Mouse (Mus musculus) heart, embryonic 14.5 days (tissue): ENCODE measurements around the gene Ccdc173. TPM values are rescaled to one million over a fixed set of nuclear protein-coding genes. Genes with fewer than 3 reads are reported as not detected.

Experiments
- ATAC-seq: fragments of 200-750 bp; cut with Nextera tagmentation; 2 replicates; pipeline ENCODE4 v1.8.0; 2017; ENCODE audit warnings: low read depth, moderate TSS enrichment; ENCODE audit not compliant: insufficient number of reproducible peaks, insufficient read depth, low FRiP score
- H3K27ac ChIP-seq, 2 experiments: fragments of 200-500 bp in 1 of 2; fragments of 300-500 bp in 1 of 2; sonication (generic) in 1 of 2; replicated peaks in 1 of 2; 2 replicates each; pipeline ENCODE4 v1.5.1; 2012 to 2014; ENCODE audit warnings: low read depth in 2 of 2, low read length in 2 of 2, control low read depth in 1 of 2, mild to moderate bottlenecking in 1 of 2, mixed read lengths in 1 of 2; ENCODE audit not compliant: control insufficient read depth in 1 of 2, insufficient read depth in 1 of 2
- H3K27me3 ChIP-seq: fragments of 300-500 bp; sonication (generic); 2 replicates; pipeline ENCODE4 v1.6.1; 2014; ENCODE audit warnings: mild to moderate bottlenecking, low read length, control low read depth; ENCODE audit not compliant: control insufficient read depth, insufficient read depth
- H3K36me3 ChIP-seq: fragments of 300-500 bp; sonication (generic); 2 replicates; pipeline ENCODE4 v1.6.1; 2014; ENCODE audit warnings: mild to moderate bottlenecking, control low read depth, low read length, mixed read lengths; ENCODE audit not compliant: control insufficient read depth, insufficient read depth
- H3K4me1 ChIP-seq, 2 experiments: fragments of 200-500 bp in 1 of 2; fragments of 300-500 bp in 1 of 2; sonication (generic) in 1 of 2; 2 replicates each; pipeline ENCODE4 v1.6.1; 2012 to 2014; ENCODE audit warnings: low read length in 2 of 2, control low read depth in 1 of 2, mixed read lengths in 1 of 2; ENCODE audit not compliant: control insufficient read depth in 2 of 2, insufficient read depth in 2 of 2
- H3K4me2 ChIP-seq: fragments of 300-500 bp; sonication (generic); 2 replicates; pipeline ENCODE4 v1.6.1; 2014; ENCODE audit warnings: mild to moderate bottlenecking, low read length
- H3K4me3 ChIP-seq, 2 experiments: fragments of 200-500 bp in 1 of 2; fragments of 300-500 bp in 1 of 2; sonication (generic) in 1 of 2; 2 replicates each; pipeline ENCODE4 v1.5.1; 2012 to 2014; ENCODE audit warnings: low read length in 2 of 2, mild to moderate bottlenecking in 2 of 2, control low read depth in 1 of 2, low read depth in 1 of 2, moderate library complexity in 1 of 2; ENCODE audit not compliant: control insufficient read depth in 1 of 2, insufficient read depth in 1 of 2
- H3K9ac ChIP-seq: fragments of 300-500 bp; sonication (generic); 2 replicates; pipeline ENCODE4 v1.6.1; 2014; ENCODE audit warnings: mild to moderate bottlenecking, low read length
- H3K9me3 ChIP-seq: fragments of 300-500 bp; sonication (generic); 2 replicates; pipeline ENCODE4 v1.6.1; 2016; ENCODE audit warnings: low read length, control low read depth; ENCODE audit not compliant: control insufficient read depth
- WGBS: fragments of 180-500 bp; shearing (Covaris S2); extraction: QIAGEN DNeasy Blood & Tissue Kit; methylation state at CpG from one replicate; pipeline ENCODE4 v1.1.7; 2014; 5-methylcytosine and 5-hydroxymethylcytosine counted together
- polyA plus RNA-seq: library from polyadenylated mRNA; unstranded; fragments of >200 nt; fragmentation: Nextera tagmentation; extraction: Ambion mirVana; gene quantifications from 2 replicates; pipeline ENCODE4 v1.2.1, GENCODE M21; 2014

Gene Ccdc173
- polyA plus RNA-seq = 1.5 and 1.8 TPM in 2 replicates

DNA sequence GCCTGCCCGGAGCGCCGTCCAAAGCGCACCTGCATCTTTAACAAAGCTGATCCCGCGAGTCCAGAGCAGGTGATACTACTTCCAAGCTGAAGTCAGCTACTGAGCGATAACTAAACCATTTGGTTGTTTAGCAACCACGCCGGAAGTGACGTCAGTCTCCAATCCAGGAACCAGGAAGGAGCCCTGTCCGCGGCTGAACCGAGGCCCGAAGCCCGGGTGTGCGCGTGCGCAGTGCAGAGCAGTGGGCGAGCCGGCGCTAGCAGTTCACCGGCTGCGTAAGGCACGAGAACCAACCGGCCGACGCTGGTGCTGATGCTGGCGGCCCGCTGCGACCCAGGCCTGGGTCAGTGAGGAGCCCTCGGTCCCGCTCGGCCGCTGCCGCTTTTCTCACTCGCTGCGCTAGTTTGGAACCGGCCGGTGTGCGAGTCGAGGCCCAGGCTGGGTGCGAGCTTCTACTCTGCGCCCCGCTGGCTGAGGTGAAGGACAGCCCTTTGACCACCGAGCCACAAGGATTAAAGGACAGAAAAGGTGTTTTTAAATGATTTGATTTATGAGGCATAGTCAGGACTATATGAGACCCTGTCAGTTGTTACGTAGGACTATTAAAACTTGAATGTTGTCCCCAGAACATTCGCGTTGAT lies at the start of gene Ccdc173, which contains the start of gene Phospho2:
Gene Ccdc173 (minus strand): TSS at position 147 of the 641 bp plus-strand sequence.
Gene Phospho2 (plus strand): TSS at position 195 of the 641 bp plus-strand sequence.
- peak within 1 kb of the TSS; percentile 68 to 81 for H3K27ac ChIP-seq
- H3K4me3 ChIP-seq = peak within 1 kb of the TSS; percentile 62 to 73
- no peaks in the 10 kb centered on the region for H3K4me1 ChIP-seq
- H3K4me2 ChIP-seq = peak within 1 kb of the TSS; percentile 85
- H3K9ac ChIP-seq = peak within 1 kb of the TSS; percentile 85
- 1% methylated on average over 48 of the region's 48 CpGs for WGBS
- H3K27me3 ChIP-seq = no peaks in the 10 kb centered on the region
- H3K36me3 ChIP-seq = peaks cover 17% of the 10 kb centered on the region
- no peaks in the 10 kb centered on the region for H3K9me3 ChIP-seq
- ATAC-seq = peak; percentile 94

DNA sequence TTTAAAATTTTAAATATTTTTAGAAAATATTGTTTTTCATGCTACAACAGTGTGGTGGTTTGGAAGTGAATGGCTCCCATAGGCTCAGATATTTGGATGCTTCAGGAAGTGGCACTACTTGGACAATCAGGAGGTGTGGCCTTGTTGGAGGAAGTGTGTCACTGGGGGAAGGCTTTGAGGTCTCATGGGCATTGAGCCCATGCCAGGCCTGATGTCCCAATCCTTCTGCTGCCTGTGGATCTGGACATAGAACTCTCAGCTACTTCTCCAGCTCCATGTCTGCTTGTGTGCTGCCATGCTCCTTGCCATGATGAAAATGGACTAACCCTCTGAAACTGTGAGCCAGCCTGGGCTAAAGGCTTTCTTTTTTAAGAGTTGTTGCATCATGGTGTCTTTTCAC lies 49.3 kb upstream of the Ccdc173 start:
- ATAC-seq = no peak
- no peak overlapping the region for H3K27ac ChIP-seq

DNA sequence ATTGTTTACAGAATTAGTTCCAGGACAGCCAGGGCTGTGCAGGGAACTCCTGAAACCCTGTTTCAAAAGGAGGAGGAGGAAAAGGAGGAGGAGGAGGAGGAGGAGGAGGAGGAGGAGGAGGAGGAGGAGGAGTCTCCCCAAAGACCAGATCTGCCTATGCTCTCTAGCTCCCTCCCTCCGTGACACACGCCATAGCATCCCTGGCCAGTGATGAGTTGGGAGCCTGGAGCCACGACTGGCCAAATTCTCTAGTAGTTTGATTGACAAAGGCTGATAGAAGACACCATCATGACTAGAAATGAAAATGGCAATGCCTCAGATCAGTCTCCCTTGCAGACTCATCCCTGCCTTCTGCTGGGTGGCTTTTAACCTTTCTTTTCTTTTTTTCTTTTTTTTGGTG lies 48.6 kb upstream of the Ccdc173 start:
- no peak for ATAC-seq
- no peak overlapping the region for H3K27ac ChIP-seq
- no peaks in the 10 kb centered on the region for H3K9me3 ChIP-seq
- no peaks in the 10 kb centered on the region for H3K27me3 ChIP-seq
- WGBS = 29% methylated on average over 3 of the region's 3 CpGs
- no peak overlapping the region for H3K9ac ChIP-seq
- no peak overlapping the region for H3K4me3 ChIP-seq
- H3K4me2 ChIP-seq = no peak overlapping the region
- H3K36me3 ChIP-seq = peaks cover 43% of the 10 kb centered on the region
- no peaks in the 10 kb centered on the region for H3K4me1 ChIP-seq

More for the DNA sequence above, 49.3 kb upstream of the Ccdc173 start:
- peaks cover 36% of the 10 kb centered on the region for H3K36me3 ChIP-seq
- H3K9me3 ChIP-seq = no peaks in the 10 kb centered on the region
- no peak overlapping the region for H3K4me2 ChIP-seq
- H3K4me1 ChIP-seq = no peaks in the 10 kb centered on the region
- H3K4me3 ChIP-seq = no peak overlapping the region
- H3K27me3 ChIP-seq = no peaks in the 10 kb centered on the region
- no peak overlapping the region for H3K9ac ChIP-seq

DNA sequence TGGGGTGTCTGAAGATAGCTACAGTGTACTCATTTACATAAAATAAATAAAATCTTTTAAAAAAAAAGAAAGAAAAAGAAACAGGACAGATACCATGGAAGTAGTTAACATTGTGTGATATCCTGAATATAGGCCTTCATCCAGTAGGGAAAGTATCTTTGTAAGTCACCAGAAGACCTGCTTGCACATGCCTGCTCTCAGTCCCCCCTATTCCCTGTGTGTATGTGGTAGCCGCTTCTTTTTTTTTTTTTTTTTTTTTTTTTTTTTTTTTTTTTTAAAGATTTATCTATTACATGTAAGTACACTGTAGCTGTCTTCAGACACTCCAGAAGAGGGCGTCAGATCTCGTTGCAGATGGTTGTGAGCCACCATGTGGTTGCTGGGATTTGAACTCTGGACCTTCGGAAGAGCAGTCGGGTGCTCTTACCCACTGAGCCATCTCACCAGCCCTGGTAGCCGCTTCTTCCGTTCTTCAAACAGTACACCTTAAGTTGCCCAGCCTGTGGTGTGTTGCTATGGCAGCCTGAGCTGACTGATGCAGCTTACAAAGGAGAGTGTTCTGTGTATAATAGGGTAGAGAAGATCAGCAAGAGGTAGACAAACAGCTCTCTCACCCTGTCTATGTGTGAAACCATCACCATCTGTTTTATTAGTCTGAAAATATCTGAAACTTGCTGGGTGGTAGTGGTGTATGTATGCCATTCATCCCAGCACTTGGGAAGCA lies 48.0 kb upstream of the Ccdc173 start:
- peaks cover 49% of the 10 kb centered on the region for H3K36me3 ChIP-seq
- ATAC-seq = no peak
- no peak overlapping the region for H3K27ac ChIP-seq
- no peak overlapping the region for H3K4me3 ChIP-seq
- no peaks in the 10 kb centered on the region for H3K9me3 ChIP-seq
- 81% methylated on average over 6 of the region's 7 CpGs for WGBS
- no peaks in the 10 kb centered on the region for H3K4me1 ChIP-seq
- H3K9ac ChIP-seq = no peak overlapping the region
- H3K27me3 ChIP-seq = no peaks in the 10 kb centered on the region
- H3K4me2 ChIP-seq = no peak overlapping the region

DNA sequence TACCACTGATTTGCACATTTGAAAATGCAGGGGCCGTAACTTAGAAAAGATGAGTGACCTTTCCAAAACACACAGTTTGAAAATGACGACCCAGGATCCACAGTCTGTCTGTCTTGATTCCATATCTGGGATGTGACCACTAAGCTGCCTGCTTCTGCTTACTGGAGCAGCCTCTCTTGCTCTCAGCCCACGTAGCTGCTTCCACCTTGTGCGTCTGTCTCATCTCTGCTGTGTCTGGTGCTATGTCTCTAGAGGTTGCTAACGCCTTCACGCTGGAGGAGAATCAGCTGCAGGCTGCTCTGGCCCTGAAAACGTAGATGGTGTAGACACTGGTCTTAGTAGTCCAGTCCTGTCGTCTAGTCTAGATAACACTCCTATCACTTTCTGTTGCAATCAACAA lies 40.7 kb upstream of the Ccdc173 start:
- Histone ChIP-seq H3K4me3 (no peak overlapping the region), H3K27me3 (no peaks in the 10 kb centered on the region), H3K9me3 (no peaks in the 10 kb centered on the region), H3K36me3 (peaks cover 84% of the 10 kb centered on the region), H3K4me2 (no peak overlapping the region), H3K27ac (no peak overlapping the region), H3K4me1 (peaks cover 0 to 4% of the 10 kb centered on the region in 2 experiments; a peak in 1 of 4 replicates), H3K9ac (no peak overlapping the region)
- ATAC-seq = no peak
- WGBS = 78% methylated on average over 8 of the region's 8 CpGs

DNA sequence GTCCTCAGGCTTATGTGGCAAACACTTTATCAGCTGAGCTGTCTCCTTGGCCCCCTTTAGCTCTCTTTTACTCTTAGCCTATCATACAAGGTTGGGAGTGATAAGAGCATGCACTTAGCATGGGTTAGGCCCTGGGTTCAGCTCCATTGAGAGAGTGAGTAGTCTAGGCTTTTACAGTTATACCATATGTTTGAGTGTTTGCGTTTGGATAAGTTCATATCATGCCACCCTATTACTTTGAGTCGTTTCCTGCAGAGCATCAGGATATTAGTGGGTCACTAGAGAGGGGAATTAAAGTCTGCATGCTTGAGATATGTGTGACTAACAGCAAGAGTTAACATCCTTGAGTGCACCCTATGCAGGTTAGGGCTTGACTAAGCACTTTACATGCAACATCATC lies 40.3 kb upstream of the Ccdc173 start:
- peaks cover 0 to 4% of the 10 kb centered on the region in 2 experiments; a peak in 1 of 4 replicates for H3K4me1 ChIP-seq
- 79% methylated on average over 2 of the region's 2 CpGs for WGBS
- no peak overlapping the region for H3K9ac ChIP-seq
- no peak overlapping the region for H3K4me2 ChIP-seq
- H3K27ac ChIP-seq = no peak overlapping the region
- no peaks in the 10 kb centered on the region for H3K27me3 ChIP-seq
- no peak overlapping the region for H3K4me3 ChIP-seq
- H3K9me3 ChIP-seq = no peaks in the 10 kb centered on the region
- no peak for ATAC-seq
- H3K36me3 ChIP-seq = peaks cover 84% of the 10 kb centered on the region

DNA sequence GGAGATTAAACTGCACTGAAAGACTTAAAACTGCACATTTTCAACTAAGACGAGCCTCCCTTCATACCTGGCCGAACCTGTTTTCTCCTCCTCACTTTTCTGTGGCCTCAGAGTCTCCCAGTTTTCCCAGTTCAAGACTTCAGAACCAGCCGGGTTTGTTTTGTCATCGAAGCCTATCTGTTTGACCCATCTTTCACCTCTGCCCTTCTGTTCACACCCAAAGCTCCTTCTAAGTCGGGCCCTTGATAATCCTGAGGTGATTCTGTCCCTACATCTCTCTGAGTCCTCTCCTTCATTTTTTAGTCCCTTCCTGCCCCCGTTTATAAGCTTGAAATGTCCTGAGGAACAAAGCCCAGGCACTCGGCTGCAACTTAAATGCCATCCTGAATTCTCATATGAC lies 38.7 kb upstream of the Ccdc173 start:
- H3K4me2 ChIP-seq = no peak overlapping the region
- H3K4me3 ChIP-seq = no peak overlapping the region
- no peaks in the 10 kb centered on the region for H3K27me3 ChIP-seq
- 45% methylated on average over 7 of the region's 7 CpGs for WGBS
- no peak for ATAC-seq
- no peak overlapping the region for H3K9ac ChIP-seq
- peaks cover 4 to 7% of the 10 kb centered on the region in 2 experiments; a peak in 3 of 4 replicates for H3K4me1 ChIP-seq
- no peak overlapping the region for H3K27ac ChIP-seq
- peaks cover 73% of the 10 kb centered on the region for H3K36me3 ChIP-seq
- H3K9me3 ChIP-seq = no peaks in the 10 kb centered on the region
